Mouse (Mus musculus) embryonic facial prominence, embryonic 11.5 days (tissue): ENCODE measurements at regions not wholly inside any gene's neighbourhood (a gene's known extent, or its start where the extent isn't known, plus 50 kb on each side); places are given as distances from the start of the nearest gene placed in this dataset.
"Not testable (repeated sequence)": the region's sequence is repeated elsewhere in the genome, so short reads cannot be mapped to it uniquely, and the experiment has no call there.

ENCODE experiments used
- ATAC-seq: fragments of 200-750 bp; cut with Nextera tagmentation; replicated peaks from 2 replicates; pipeline ENCODE4 v1.8.0; 2017; ENCODE audit warnings: low read depth; ENCODE audit not compliant: insufficient number of reproducible peaks, low FRiP score, low TSS enrichment
- DNase-seq: peaks from one replicate; pipeline ENCODE4 v3.0.0-alpha.2; 2015; ENCODE audit warnings: low spot score
- H3K27ac ChIP-seq: fragments of 300-500 bp; sonication (generic); replicated peaks from 2 replicates; pipeline ENCODE4 v1.5.1; 2014; ENCODE audit warnings: mild to moderate bottlenecking, low read depth, low read length, control low read depth
- H3K27me3 ChIP-seq: fragments of 300-500 bp; sonication (generic); 2 replicates; pipeline ENCODE4 v1.6.1; 2014; ENCODE audit warnings: mild to moderate bottlenecking, low read length, moderate library complexity, mixed read lengths; ENCODE audit not compliant: control insufficient read depth, insufficient read depth
- H3K36me3 ChIP-seq: fragments of 300-500 bp; sonication (generic); replicated peaks from 2 replicates; pipeline ENCODE4 v1.6.1; 2014; ENCODE audit warnings: low read depth, mild to moderate bottlenecking, low read length, moderate library complexity, mixed read lengths; ENCODE audit not compliant: control insufficient read depth, insufficient read depth
- H3K4me1 ChIP-seq: fragments of 300-500 bp; sonication (generic); 2 replicates; pipeline ENCODE4 v1.6.1; 2014; ENCODE audit warnings: low read length, mixed read lengths; ENCODE audit not compliant: control insufficient read depth, insufficient read depth
- H3K4me2 ChIP-seq: fragments of 300-500 bp; sonication (generic); 2 replicates; pipeline ENCODE4 v1.6.1; 2014; ENCODE audit warnings: low read depth, mild to moderate bottlenecking, control low read depth, low read length, moderate library complexity
- H3K4me3 ChIP-seq: fragments of 300-500 bp; sonication (generic); 2 replicates; pipeline ENCODE4 v1.5.1; 2014; ENCODE audit warnings: low read depth, low read length, control low read depth
- H3K9ac ChIP-seq: fragments of 300-500 bp; sonication (generic); replicated peaks from 2 replicates; pipeline ENCODE4 v1.6.1; 2014; ENCODE audit warnings: mild to moderate bottlenecking, control low read depth, low read length
- H3K9me3 ChIP-seq: fragments of 300-500 bp; sonication (generic); replicated peaks from 2 replicates; pipeline ENCODE4 v1.6.1; 2016; ENCODE audit warnings: mild to moderate bottlenecking, low read length, inconsistent platforms, mixed read lengths; ENCODE audit not compliant: control insufficient read depth
- WGBS: fragments of 180-500 bp; shearing (Covaris S2); extraction: QIAGEN DNeasy Blood & Tissue Kit; methylation state at CpG from one replicate; pipeline ENCODE4 v1.1.7; 2014; 5-methylcytosine and 5-hydroxymethylcytosine counted together

- no peaks in the 10 kb centered on the region for H3K36me3 ChIP-seq
- H3K4me1 ChIP-seq, result no peaks in the 10 kb centered on the region
- 72% methylated on average over 1 of the region's 1 CpGs for WGBS
- H3K4me2 ChIP-seq, result no peak overlapping the region
- ATAC-seq (no peak), DNase-seq (no peak)
- no peak overlapping the region for H3K27ac ChIP-seq
- no peaks in the 10 kb centered on the region for H3K27me3 ChIP-seq
- no peak overlapping the region for H3K4me3 ChIP-seq
- no peaks in the 10 kb centered on the region for H3K9me3 ChIP-seq
- no peak overlapping the region for H3K9ac ChIP-seq
Measured at GRCm38 (mm10) chrX:122935358-122935757, 94.1 kb downstream of the Gm17521 start.

GRCm38 (mm10) chrX:122892682-122893081 is 136.8 kb downstream of the Gm17521 start:
- no peaks in the 10 kb centered on the region for H3K9me3 ChIP-seq
- H3K4me1 ChIP-seq, result no peaks in the 10 kb centered on the region
- H3K27ac ChIP-seq, result no peak overlapping the region
- H3K9ac ChIP-seq, result no peak overlapping the region
- DNase-seq, result no peak
- no peaks in the 10 kb centered on the region for H3K36me3 ChIP-seq
- 74% methylated on average over 1 of the region's 1 CpGs for WGBS
- no peak for ATAC-seq
- H3K4me3 ChIP-seq, result no peak overlapping the region
- no peaks in the 10 kb centered on the region for H3K27me3 ChIP-seq
- H3K4me2 ChIP-seq, result no peak overlapping the region

- no peak overlapping the region for H3K4me2 ChIP-seq
- H3K27me3 ChIP-seq, result no peaks in the 10 kb centered on the region
- ATAC-seq, result no peak
- H3K4me3 ChIP-seq, result no peak overlapping the region
- 57% methylated on average over 1 of the region's 1 CpGs for WGBS
- peak; percentile 0 for DNase-seq
- no peaks in the 10 kb centered on the region for H3K4me1 ChIP-seq
- no peaks in the 10 kb centered on the region for H3K9me3 ChIP-seq
- H3K36me3 ChIP-seq, result no peaks in the 10 kb centered on the region
- no peak overlapping the region for H3K9ac ChIP-seq
- no peak overlapping the region for H3K27ac ChIP-seq
Measured at GRCm38 (mm10) chrX:122854453-122854852, 175.0 kb downstream of the Gm17521 start.

- H3K9me3 ChIP-seq, H3K4me3 ChIP-seq, H3K9ac ChIP-seq, H3K4me1 ChIP-seq, DNase-seq, ATAC-seq, H3K27ac ChIP-seq, H3K27me3 ChIP-seq, H3K4me2 ChIP-seq, H3K36me3 ChIP-seq: not testable (repeated sequence)
Measured at GRCm38 (mm10) chrX:122831222-122831621, 198.2 kb downstream of the Gm17521 start.

- Histone ChIP-seq H3K4me2 (no peak overlapping the region), H3K27ac (no peak overlapping the region), H3K4me3 (no peak overlapping the region), H3K4me1 (no peaks in the 10 kb centered on the region), H3K27me3 (no peaks in the 10 kb centered on the region), H3K9me3 (no peaks in the 10 kb centered on the region), H3K9ac (no peak overlapping the region), H3K36me3 (no peaks in the 10 kb centered on the region)
- DNase-seq (peak; percentile 52), ATAC-seq (no peak)
- 16% methylated on average over 4 of the region's 4 CpGs for WGBS
Measured at GRCm38 (mm10) chrX:122826035-122826434, 203.4 kb downstream of the Gm17521 start.
